Mouse (Mus musculus): ENCODE data around the gene Olfr97. TPM values are rescaled to one million over a fixed set of nuclear protein-coding genes. Genes with fewer than 3 reads are reported as not detected.
"Not testable (repeated sequence)": the region's sequence is repeated elsewhere in the genome, so short reads cannot be mapped to it uniquely, and the experiment has no call there.

Olfr97 gene
- not detected for total RNA-seq (2021)

- DNase-seq (ENCODE audit: extremely low spot score in 1 of 2, low spot score in 2 of 2); intact Hi-C loops (cut with DNase I): not testable (repeated sequence)
These were observed at the start of gene Olfr97 for GRCm38 (mm10) chr17:37237230-37237629. Olfr97 (minus strand) TSS chr17:37237330.

DNA sequence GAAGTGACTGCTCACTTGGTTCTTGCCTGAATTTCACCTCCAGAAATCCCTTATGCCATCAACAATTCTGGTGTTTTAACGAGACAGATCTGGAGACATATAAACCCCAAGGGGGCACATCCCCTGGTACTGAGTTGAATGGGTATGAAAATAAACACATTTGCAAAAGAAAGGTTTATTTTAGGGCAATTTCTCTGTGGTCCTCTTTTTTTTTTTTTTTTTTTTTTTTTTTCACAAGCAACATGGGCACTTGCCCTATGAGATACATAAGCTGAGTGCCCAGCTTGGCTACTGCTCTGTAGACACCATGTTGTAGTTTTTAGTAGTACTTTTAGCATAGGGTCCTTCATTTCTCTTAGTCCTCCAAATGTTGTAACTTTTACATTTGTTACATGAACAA, 46.2 kb upstream of the Olfr97 start, which contains the start of gene Olfr99:
Gene Olfr99, minus strand, starts transcription at position 101 of the 400 bp plus-strand sequence.
- DNase-seq (ENCODE audit: extremely low spot score in 1 of 2, low spot score in 2 of 2), result no peak
- intact Hi-C loops (cut with DNase I), result no loop called here

GRCm38 (mm10) chr17:37280331-37280730, 43.2 kb upstream of the Olfr97 start:
- no peak for DNase-seq (ENCODE audit: extremely low spot score in 1 of 2, low spot score in 2 of 2)
- intact Hi-C loops (cut with DNase I), result no loop called here

DNA sequence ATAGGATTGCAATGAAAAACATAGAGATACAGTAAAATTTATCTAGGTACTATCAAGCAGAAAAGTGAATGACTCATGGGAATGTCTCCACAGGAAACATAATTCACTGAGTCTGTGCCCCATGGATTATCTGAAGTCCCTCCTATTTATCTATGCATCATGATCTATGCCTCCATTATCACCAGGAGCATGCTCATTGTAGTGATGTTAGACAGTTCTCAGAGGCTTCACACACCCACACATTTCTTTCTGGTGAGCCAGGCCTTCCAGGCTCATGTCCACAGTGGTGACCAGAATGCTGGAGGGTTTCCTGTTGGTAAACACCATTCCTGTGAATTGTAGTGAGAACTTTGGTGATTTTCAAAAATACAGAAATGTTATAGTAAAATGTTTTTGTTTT, 39.4 kb upstream of the Olfr97 start:
- intact Hi-C loops (cut with DNase I), result no loop called here
- DNase-seq (ENCODE audit: extremely low spot score in 1 of 2, low spot score in 2 of 2), result no peak

DNA sequence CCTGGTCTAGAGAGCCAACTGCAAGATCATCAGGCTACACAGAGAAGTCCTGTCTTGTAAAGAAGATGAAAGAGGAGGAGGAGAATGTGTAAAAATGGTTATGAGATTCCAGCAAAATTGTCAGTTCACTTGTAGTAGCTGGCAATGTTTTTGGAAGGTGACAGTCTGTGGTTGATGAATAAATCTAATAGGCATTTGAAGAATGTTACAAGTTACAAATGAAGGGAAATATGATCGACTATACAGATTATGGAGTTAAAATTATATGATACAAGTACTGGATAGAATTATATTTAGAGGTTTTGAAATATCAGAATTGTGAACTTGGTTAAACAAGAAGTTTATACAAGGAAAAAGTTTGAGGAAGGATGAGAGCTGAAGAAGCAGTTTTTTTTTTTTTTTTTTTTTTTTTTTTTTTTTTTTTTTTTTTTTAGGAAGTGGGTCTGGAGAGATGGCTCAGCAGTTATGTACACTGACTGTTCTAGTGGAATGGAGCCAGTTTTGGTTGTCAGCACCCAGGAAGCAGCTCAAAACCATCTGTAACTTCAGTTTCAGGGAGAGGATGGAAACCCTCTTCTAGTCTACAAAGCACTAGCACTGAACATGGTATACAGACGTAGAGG, 38.6 kb upstream of the Olfr97 start:
- intact Hi-C loops (cut with DNase I), result no loop called here
- DNase-seq (ENCODE audit: extremely low spot score in 1 of 2, low spot score in 2 of 2), result no peak

GRCm38 (mm10) chr17:37270702-37271092, 33.6 kb upstream of the Olfr97 start:
- intact Hi-C loops (cut with DNase I), result no loop called here
- peak in 1 of 2 experiments; percentile 37 for DNase-seq (ENCODE audit: extremely low spot score in 1 of 2, low spot score in 2 of 2)

- intact Hi-C loops (cut with DNase I), result no loop called here
These were observed 33.0 kb upstream of the Olfr97 start, which contains the start of gene H2-M3 for GRCm38 (mm10) chr17:37270058-37270701. H2-M3 (plus strand) TSS chr17:37270220.

GRCm38 (mm10) chr17:37263626-37264025, 26.5 kb upstream of the Olfr97 start, which contains the start of gene Olfr98:
Olfr98 (minus strand) TSS chr17:37263749.
- intact Hi-C loops (cut with DNase I), result no loop called here
- no peak for DNase-seq (ENCODE audit: extremely low spot score in 1 of 2, low spot score in 2 of 2)

More at GRCm38 (mm10) chr17:37270058-37270701, 33.0 kb upstream of the Olfr97 start, which contains the start of gene H2-M3:
- DNase-seq (ENCODE audit: extremely low spot score in 1 of 2, low spot score in 2 of 2), result peak; percentile 86 to 90

DNA sequence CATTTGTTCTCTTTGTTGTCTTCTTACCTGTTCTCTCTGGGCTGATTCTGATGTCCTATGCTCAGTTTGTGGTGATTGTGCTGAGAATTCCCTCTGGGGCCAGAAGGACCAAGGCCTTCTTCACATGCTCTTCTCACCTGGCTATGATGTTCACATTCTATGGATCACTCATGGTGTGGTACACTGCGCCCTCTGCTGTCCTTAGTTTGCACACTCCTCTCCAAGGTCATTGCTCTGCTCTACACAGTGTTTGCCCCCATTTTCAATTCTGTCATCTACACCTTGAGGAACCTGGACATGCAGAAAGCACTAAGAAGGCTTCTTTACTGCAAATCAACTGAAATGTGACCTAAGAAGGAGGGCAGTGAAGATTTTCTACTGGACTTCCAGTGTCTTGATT, 13.4 kb upstream of the Olfr97 start:
- no peak for DNase-seq (ENCODE audit: extremely low spot score in 1 of 2, low spot score in 2 of 2)
- intact Hi-C loops (cut with DNase I), result no loop called here

- intact Hi-C loops (cut with DNase I), result no loop called here
- no peak for DNase-seq (ENCODE audit: extremely low spot score in 1 of 2, low spot score in 2 of 2)
These were observed 12.3 kb upstream of the Olfr97 start for GRCm38 (mm10) chr17:37249460-37249859.

DNA sequence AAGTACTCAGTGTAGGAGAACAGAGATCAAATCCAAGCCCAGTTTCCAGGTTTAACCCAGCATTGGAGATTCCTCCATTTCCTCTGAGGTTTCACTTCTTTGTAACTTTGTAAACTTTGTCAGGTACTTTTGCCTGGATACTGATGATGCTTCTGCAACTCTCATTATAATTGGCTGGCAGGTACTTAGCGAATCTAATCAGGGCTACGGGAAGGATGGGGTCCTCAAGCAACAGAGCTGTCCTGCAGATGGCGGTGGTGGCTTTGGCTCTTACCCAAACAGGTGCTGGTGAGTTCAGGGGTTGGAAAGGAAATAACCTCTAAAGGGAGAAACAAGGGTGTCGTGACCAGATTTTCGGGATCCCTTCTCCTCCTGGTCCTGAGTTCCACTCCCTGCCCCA, 9.6 kb upstream of the Olfr97 start:
- intact Hi-C loops (cut with DNase I), result no loop called here
- DNase-seq (ENCODE audit: extremely low spot score in 1 of 2, low spot score in 2 of 2), result peak; percentile 16 to 25

DNA sequence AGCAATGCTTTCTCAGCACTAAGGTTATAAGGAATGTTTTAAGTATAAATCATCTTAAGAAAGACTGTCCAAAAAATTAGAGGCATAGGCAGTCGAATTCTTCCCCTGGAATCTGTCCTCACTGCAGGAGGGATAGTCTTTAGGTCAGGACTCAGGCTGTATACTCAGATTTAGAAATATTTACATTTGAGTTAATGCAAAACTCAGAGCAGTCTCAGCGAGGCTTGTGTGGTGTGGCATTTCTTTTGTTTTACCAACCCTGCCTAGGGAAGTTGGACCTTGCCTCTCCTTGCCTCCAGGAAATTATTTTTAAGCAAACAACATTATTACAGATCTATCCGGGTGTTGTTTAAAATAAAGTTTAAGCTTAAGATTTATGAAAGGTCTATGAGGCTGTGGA, 5.1 kb upstream of the Olfr97 start:
- intact Hi-C loops (cut with DNase I), result no loop called here
- no peak for DNase-seq (ENCODE audit: extremely low spot score in 1 of 2, low spot score in 2 of 2)

- intact Hi-C loops (cut with DNase I), result no loop called here
These were observed 15.3 kb downstream of the Olfr97 start for GRCm38 (mm10) chr17:37221879-37222278.

GRCm38 (mm10) chr17:37219846-37220245, 17.3 kb downstream of the Olfr97 start, which contains the start of gene Olfr96:
Olfr96 (plus strand) TSS chr17:37220146.
- intact Hi-C loops (cut with DNase I), result no loop called here
- no peak for DNase-seq (ENCODE audit: extremely low spot score in 1 of 2, low spot score in 2 of 2)

More at GRCm38 (mm10) chr17:37221879-37222278, 15.3 kb downstream of the Olfr97 start:
- no peak for DNase-seq (ENCODE audit: extremely low spot score in 1 of 2, low spot score in 2 of 2)

DNA sequence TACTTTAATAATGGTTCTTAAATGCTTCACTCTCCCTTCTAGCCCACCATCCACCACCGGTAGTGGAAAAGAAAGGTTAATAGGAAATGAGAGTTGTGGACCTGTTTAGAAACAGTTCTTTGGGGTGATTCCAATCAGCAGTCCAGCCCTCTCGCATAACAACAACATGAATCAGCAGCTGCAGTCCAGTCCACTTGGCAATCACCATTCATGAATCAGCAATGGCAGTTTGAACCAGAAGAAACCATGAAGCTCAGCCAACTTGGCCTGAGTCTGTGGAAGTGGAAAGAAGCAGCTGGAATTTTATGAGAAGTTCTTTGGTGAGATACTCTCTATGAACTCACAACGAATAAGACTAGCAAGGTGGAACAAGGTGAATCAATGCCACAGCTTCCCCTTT, 18.6 kb downstream of the Olfr97 start:
- intact Hi-C loops (cut with DNase I), result no loop called here
- DNase-seq (ENCODE audit: extremely low spot score in 1 of 2, low spot score in 2 of 2), result no peak

DNA sequence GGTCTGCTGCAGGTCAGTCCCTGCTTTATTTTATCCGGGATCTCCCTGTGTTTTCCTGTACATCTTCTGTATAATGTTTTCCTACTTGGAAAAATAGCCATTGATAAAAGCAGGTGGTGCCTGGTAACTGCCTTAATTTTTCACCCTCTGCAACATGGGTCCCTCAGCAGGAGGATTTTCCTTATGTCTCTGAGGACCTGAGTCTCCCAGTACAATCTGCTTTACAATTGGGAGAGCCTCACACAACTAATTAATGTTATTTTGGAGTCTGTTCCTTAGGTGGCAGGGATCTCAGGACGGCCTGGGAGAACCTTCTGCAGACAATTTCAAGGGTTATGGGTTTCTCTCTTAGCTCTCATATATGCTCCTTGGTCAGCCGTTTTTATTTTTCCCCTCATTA, 24.1 kb downstream of the Olfr97 start, which contains the start of gene Olfr95:
Gene Olfr95, minus strand, starts transcription at position 101 of the 400 bp plus-strand sequence.
- DNase-seq (ENCODE audit: extremely low spot score in 1 of 2, low spot score in 2 of 2), result no peak

GRCm38 (mm10) chr17:37210884-37211768, 26.0 kb downstream of the Olfr97 start:
- peak in 1 of 2 experiments; percentile 27 for DNase-seq (ENCODE audit: extremely low spot score in 1 of 2, low spot score in 2 of 2)
- intact Hi-C loops (cut with DNase I), result no loop called here

More for the DNA sequence above, 24.1 kb downstream of the Olfr97 start, which contains the start of gene Olfr95:
- intact Hi-C loops (cut with DNase I), result no loop called here

- intact Hi-C loops (cut with DNase I), result loop anchor here (2.0 to 5.0 kb wide), 2 partner anchors 121 to 312 kb away; partner anchors contain the start of gene Trim40
These were observed 33.3 kb downstream of the Olfr97 start for GRCm38 (mm10) chr17:37203917-37204236.

More at GRCm38 (mm10) chr17:37203917-37204236, 33.3 kb downstream of the Olfr97 start:
- no peak for DNase-seq (ENCODE audit: extremely low spot score in 1 of 2, low spot score in 2 of 2)

Data from left cerebral cortex, postnatal 10 days (tissue).